Mouse (Mus musculus) intestine, embryonic 16.5 days (tissue): ENCODE results near the gene Esyt2. TPM values are rescaled to one million over a fixed set of nuclear protein-coding genes. Genes with fewer than 3 reads are reported as not detected.

Source experiments
- ATAC-seq: fragments of 200-750 bp; cut with Nextera tagmentation; 2 replicates; pipeline ENCODE4 v1.8.0; 2017; ENCODE audit warnings: moderate TSS enrichment, moderate library complexity
- H3K27ac ChIP-seq: fragments of 300-500 bp; sonication (generic); 2 replicates; pipeline ENCODE4 v1.5.1; 2014; ENCODE audit warnings: mild to moderate bottlenecking, low read length
- H3K27me3 ChIP-seq: fragments of 300-500 bp; sonication (generic); replicated peaks from 2 replicates; pipeline ENCODE4 v1.6.1; 2014; ENCODE audit warnings: low read length, control low read depth, mixed read lengths; ENCODE audit not compliant: control insufficient read depth, insufficient read depth
- H3K36me3 ChIP-seq: fragments of 300-500 bp; sonication (generic); 2 replicates; pipeline ENCODE4 v1.6.1; 2014; ENCODE audit warnings: low read length, control low read depth; ENCODE audit not compliant: control insufficient read depth, insufficient read depth
- H3K4me1 ChIP-seq: fragments of 300-500 bp; sonication (generic); 2 replicates; pipeline ENCODE4 v1.6.1; 2014; ENCODE audit warnings: low read length, control low read depth, mixed read lengths; ENCODE audit not compliant: control insufficient read depth, insufficient read depth
- H3K4me2 ChIP-seq: fragments of 300-500 bp; sonication (generic); 2 replicates; pipeline ENCODE4 v1.6.1; 2014; ENCODE audit warnings: low read depth, low read length, control low read depth
- H3K4me3 ChIP-seq: fragments of 300-500 bp; sonication (generic); 2 replicates; pipeline ENCODE4 v1.5.1; 2014; ENCODE audit warnings: mild to moderate bottlenecking, low read length
- H3K9ac ChIP-seq: fragments of 300-500 bp; sonication (generic); 2 replicates; pipeline ENCODE4 v1.6.1; 2014; ENCODE audit warnings: low read depth, low read length
- H3K9me3 ChIP-seq: fragments of 300-500 bp; sonication (generic); 2 replicates; pipeline ENCODE4 v1.6.1; 2016; ENCODE audit warnings: low read length, control low read depth; ENCODE audit not compliant: control insufficient read depth
- WGBS: fragments of 180-500 bp; shearing (Covaris S2); extraction: QIAGEN DNeasy Blood & Tissue Kit; methylation state at CpG from one replicate; pipeline ENCODE4 v1.1.7; 2014; 5-methylcytosine and 5-hydroxymethylcytosine counted together
- microRNA-seq: library from miRNA; unstranded; fragments of <30 nt; microRNA quantifications from one replicate; pipeline ENCODE4, GENCODE M21; 2016
- polyA plus RNA-seq: library from polyadenylated mRNA; unstranded; fragments of >200 nt; fragmentation: Nextera tagmentation; extraction: Ambion mirVana; gene quantifications from 2 replicates; pipeline ENCODE4 v1.2.1, GENCODE M21; 2015

Gene Esyt2
- polyA plus RNA-seq, 1 experiment from 2014 or later: 15.7 TPM

DNA sequence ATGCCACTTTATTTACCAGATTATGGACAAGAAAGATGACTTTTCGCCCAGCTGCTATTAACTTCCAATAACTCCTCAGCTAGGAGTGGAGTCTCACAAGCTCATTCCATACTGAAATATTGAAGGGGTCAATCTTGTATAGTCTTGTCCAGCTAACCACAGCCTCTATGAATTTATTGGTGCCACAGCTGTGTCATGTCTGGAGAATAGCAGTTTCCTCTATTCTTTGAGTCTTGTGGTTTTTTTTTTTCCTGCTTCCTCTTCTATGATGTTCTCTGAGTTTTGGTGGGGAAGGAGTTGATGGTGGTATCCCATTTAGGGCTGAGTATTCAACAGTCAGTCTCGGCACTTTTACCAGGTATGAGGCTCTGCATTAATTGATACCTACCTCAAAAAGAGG is 154.2 kb downstream of the Esyt2 start:
- no peaks in the 10 kb centered on the region for H3K4me1 ChIP-seq
- H3K27ac ChIP-seq: no peak overlapping the region
- 91% methylated on average over 2 of the region's 2 CpGs for WGBS
- no peak overlapping the region for H3K9ac ChIP-seq
- no peaks in the 10 kb centered on the region for H3K9me3 ChIP-seq
- no peaks in the 10 kb centered on the region for H3K27me3 ChIP-seq
- no peaks in the 10 kb centered on the region for H3K36me3 ChIP-seq
- no peak overlapping the region for H3K4me2 ChIP-seq
- no peak overlapping the region for H3K4me3 ChIP-seq
- ATAC-seq: no peak

DNA sequence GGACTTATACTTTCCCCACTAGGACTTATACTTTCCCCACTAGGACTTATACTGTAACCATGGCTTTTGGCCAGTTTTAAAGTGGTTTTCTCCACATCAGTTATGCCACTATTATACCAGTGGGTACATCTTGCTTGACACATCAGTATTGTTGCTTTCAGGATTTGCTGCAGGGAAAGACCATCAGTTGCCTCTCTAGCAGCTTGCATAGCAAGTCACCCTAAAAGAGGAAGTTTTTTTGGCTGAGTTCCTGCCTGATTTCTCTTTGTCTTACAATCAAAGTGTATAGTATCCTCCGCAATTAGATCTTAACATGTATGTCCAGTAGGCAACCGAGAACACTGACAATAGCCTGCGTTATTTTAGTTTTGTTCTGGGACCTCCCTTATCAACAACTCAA is 155.1 kb downstream of the Esyt2 start:
- Histone ChIP-seq H3K4me2 (no peak overlapping the region), H3K4me1 (no peaks in the 10 kb centered on the region), H3K27me3 (no peaks in the 10 kb centered on the region), H3K27ac (no peak overlapping the region), H3K9ac (no peak overlapping the region), H3K4me3 (no peak overlapping the region), H3K36me3 (no peaks in the 10 kb centered on the region), H3K9me3 (no peaks in the 10 kb centered on the region)
- ATAC-seq: no peak
- 95% methylated on average over 3 of the region's 3 CpGs for WGBS

GRCm38 (mm10) chr12:116438591-116438990 is 157.6 kb downstream of the Esyt2 start:
- H3K36me3 ChIP-seq: no peaks in the 10 kb centered on the region
- no peaks in the 10 kb centered on the region for H3K4me1 ChIP-seq
- no peak for ATAC-seq
- no peak overlapping the region for H3K27ac ChIP-seq
- WGBS: 86% methylated on average over 5 of the region's 5 CpGs
- H3K27me3 ChIP-seq: no peaks in the 10 kb centered on the region
- no peaks in the 10 kb centered on the region for H3K9me3 ChIP-seq
- H3K9ac ChIP-seq: no peak overlapping the region
- no peak overlapping the region for H3K4me3 ChIP-seq
- H3K4me2 ChIP-seq: no peak overlapping the region

Small RNA genes lying within 50 kb of the gene (microRNA-seq; reads per million reads assigned to microRNA genes)
- gene Gm23190: not detected

Other genes with a start within 250 kb of the Esyt2 start
- 25.7 and 28.4 TPM in 2 replicates for gene Zfp386, start 233.5 kb upstream of the Esyt2 start, polyA plus RNA-seq
- gene Vipr2, start 203.5 kb upstream of the Esyt2 start, polyA plus RNA-seq: 2.8 and 3.4 TPM in 2 replicates
- 10.7 and 11.0 TPM in 2 replicates for gene Wdr60, start 18.2 kb upstream of the Esyt2 start, polyA plus RNA-seq
- not detected in 2 replicates for gene Gm11027, start 5.8 kb upstream of the Esyt2 start, polyA plus RNA-seq
- gene Ncapg2, start 124.2 kb downstream of the Esyt2 start, polyA plus RNA-seq: 20.1 and 20.2 TPM in 2 replicates
- 1.8 and 1.9 TPM in 2 replicates for gene Ptprn2, start 204.5 kb downstream of the Esyt2 start, polyA plus RNA-seq